Mouse (Mus musculus): ENCODE results near the gene Lrrk1.

- TF ChIP-seq CTCF (IDR thresholded peaks at IDR 0.05; ENCODE audit: insufficient read depth, low read length) (no peak), POLR2A (IDR thresholded peaks at IDR 0.05; ENCODE audit: borderline replicate concordance, extremely low read depth, low read depth, low read length) (no peak)
Measured at GRCm38 (mm10) chr7:66330610-66331009, 57.5 kb downstream of the Lrrk1 start.
